Mouse (Mus musculus) ovary, adult 18-20 months (tissue): Measurements from ENCODE around the gene Nsd1.

Experiments
- DNase-seq: peaks from one replicate; pipeline ENCODE4 v3.0.0; 2022; ENCODE audit warnings: low spot score, mixed read lengths

Nsd1 gene

DNA sequence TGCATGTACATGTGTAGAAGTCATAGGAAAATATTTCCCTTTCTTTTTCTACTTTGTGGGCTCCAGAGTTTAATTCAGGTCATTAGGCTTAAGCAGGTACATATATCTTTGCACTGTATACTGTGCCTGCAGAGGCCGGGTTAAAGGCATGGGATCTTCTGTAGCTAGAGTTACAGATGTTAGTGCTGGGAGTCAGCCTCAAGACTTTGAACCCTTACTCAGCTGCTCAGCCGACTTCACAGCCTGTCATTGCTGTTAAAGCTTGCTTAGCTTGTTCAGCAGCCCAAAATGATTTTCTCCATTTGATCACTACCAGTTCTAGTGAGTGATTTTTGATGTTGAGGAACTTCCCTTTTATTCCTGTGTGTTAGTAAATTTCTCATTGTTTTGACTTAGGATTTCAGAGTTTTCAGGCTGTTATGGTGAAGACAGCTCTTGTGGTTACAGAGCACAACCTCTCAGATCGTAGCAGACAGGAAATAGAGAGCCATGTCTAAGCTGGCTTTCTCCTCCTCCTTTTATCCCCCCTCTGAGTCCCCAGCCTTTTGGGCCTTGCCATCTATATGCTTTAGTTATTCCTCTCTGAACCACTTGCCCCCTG lies 45.6 kb downstream of the Nsd1 start:
- no peak for DNase-seq

DNA sequence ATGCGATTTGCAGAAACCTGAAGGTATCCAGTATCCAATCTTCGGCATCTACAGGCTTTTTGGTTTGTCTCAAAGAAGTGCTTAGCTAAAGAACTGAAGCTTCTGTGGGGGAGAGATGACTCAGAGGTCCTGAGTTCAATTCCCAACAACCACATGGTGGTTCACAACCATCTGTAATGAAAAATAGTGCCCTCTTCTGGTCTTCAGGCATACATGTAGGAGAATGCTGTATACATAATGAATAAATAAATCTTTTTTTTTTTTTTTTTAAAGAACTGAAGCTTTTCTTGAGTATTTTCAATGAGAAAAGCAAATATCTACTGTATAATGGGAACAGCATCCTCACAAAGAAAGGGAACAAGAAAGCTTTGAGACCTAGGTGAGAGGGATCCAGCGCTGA lies 49.1 kb downstream of the Nsd1 start:
- DNase-seq, result no peak

GRCm38 (mm10) chr13:55261521-55261920 lies 51.9 kb downstream of the Nsd1 start:
- no peak for DNase-seq

DNA sequence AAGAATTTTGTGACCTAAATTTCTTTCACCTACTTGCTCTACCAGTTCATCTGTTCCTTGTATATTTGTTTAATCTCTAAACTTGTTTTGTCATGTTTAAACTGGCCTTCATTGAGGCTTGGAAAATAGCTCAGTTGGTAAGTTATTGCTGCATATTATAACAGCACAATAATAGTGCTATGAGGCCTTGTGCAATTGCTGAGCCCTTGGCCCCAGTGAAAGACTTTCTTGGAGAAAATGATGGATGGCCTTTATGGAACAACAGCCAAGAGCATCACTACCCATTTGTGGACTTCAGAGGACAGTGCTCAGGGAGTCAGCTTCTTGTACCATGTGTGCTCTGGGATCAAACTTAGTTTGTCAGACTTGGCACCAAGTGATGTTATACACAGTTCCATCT lies 52.5 kb downstream of the Nsd1 start:
- DNase-seq, result no peak

GRCm38 (mm10) chr13:55277203-55277602 lies 67.6 kb downstream of the Nsd1 start:
- no peak for DNase-seq

GRCm38 (mm10) chr13:55277646-55278045 lies 68.1 kb downstream of the Nsd1 start:
- DNase-seq, result no peak

DNA sequence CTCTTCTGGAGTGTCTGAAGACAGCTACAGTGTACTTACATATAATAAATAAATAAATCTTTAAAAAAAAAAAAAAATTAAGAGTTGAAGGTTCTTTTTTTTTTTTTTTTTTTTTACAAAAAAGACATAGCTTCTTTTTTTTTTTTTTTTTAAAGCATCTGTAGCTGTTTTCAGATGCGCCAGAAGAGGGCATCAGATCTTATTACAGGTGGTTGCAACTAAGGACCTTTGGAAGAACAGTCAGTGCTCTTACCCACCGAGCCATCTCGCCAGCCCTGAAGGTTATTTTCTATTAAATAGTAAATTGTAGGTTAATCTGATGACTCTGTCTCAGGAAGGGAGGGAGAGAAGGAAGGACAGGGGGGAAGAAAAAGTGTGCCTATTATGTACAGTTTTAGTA lies 79.3 kb downstream of the Nsd1 start:
- no peak for DNase-seq

GRCm38 (mm10) chr13:55296760-55297159 lies 87.2 kb downstream of the Nsd1 start:
- no peak for DNase-seq

DNA sequence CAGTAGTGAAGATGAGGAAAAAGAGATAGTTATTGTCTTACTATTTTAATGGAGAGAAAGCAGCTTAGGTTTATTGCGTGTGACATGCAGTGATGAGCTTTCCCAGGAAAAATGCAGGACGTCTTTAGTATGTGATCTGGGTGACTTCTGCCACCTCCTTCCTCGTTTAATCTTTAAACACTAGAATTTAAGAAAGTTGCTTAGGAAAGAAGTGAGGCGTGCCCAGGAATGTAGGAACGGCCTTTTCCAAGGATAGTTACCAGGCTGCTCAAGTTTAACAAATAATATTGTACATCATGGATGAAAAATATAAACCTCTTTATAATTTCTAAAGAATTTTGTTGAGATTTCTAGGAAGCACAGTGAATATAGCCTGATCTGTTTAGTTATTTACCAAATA lies 91.3 kb downstream of the Nsd1 start:
- DNase-seq, result no peak

DNA sequence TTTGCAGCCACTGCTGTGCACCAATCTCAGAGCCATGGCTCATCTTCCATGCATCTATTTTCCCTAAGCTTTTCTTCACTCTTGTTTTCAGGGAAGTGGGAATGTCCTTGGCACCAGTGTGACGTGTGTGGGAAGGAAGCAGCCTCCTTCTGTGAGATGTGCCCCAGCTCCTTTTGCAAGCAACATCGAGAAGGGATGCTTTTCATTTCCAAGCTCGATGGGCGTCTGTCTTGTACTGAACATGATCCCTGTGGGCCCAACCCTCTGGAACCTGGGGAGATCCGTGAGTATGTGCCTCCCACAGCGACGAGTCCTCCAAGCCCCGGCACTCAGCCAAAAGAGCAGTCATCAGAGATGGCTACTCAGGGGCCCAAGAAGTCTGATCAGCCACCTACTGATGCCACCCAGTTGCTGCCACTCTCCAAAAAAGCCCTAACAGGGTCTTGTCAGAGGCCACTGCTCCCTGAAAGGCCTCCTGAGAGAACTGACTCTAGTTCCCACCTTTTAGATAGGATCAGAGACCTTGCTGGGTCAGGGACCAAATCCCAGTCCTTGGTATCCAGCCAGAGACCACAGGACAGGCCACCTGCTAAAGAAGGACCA lies 102.5 kb downstream of the Nsd1 start:
- no peak for DNase-seq

- no peak for DNase-seq
Measured at GRCm38 (mm10) chr13:55313051-55313450, 103.5 kb downstream of the Nsd1 start.

DNA sequence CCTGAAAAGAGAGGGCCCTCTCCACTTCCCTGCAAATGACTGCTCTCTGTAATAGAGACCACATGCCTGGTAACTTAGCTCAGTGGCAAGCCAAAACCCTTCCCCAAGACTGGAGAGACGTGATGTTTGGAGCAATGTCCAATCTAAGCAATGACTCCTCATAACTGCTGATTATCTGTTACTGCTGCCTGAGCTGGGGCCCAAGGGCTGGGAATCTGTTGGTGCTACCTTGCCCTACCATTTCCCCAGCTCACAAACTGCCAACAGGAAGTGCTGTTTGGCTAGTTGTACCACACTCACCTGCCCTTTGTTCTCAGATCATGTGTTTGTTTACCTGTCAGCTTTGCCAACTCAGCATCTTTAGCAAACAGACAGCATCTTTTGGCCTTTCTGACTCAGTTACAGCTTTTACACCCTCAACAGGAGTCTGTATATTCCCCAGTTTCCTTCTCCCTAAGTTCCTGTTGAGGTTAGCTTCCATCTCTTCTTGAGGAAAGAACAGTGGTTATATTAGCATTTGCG lies 105.4 kb downstream of the Nsd1 start:
- no peak for DNase-seq

DNA sequence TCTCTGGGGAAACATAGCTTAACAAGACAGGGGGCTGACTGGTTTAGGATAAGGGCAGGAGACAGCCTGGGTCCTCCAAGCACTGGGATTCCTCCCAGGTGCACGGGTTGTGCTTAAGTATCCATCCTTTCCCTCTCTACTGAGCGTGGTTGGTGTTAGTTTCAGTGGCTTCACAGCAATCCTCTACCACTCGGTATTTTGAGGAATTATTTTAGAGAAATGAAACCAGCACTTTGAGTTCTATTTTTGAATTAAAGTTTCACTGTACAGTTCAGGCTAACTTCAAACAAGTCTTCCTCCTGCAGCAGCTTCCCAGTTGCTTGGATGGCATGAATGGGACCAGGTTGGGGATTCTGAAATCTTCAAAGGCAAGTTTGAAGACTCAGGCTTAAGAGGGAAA lies 108.8 kb downstream of the Nsd1 start:
- DNase-seq, result no peak

- no peak for DNase-seq
Measured at GRCm38 (mm10) chr13:55319931-55320533, 110.5 kb downstream of the Nsd1 start, which contains the start of gene Prelid1. Gene Prelid1, plus strand, starts transcription at chr13:55320500.

DNA sequence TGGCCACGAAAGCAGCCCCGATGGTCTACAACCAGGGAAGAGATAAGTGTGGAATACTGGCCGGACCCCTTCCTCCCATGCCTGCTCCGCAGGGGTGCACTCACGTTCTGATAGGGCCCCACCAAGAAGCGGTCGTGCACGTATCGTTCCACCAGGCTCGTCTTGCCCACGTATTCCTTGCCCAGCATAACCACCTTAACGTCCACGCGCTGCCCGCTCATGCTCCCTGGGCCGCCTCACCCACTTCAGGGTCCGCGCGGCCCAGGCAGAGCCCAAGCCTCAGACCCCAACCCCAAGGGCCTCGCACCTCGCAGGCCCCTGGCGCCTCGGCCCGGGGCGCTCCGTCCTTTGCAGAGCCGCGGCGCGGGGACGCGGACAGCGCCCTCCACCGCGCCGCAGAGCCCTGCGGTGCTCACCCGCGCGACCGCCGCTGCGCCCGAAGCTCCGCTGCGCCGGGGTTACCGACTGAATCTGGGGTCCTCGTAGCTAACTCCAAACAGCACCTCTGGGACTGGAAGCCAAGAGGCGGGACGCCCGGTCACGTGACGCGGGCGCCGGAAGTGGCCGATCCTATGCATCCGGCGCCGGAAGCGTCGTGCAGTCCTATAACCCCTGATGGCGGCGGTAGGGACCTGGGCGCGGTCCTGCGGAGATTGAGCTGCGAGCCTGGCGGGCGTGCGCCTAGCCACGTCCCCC lies 112.0 kb downstream of the Nsd1 start, which contains the start of gene Rab24:
Rab24 (minus strand) TSS at position 513 of the 696 bp plus-strand sequence.
- peak; percentile 76 for DNase-seq

- DNase-seq, result no peak
Measured at GRCm38 (mm10) chr13:55322130-55322825, 112.7 kb downstream of the Nsd1 start.

GRCm38 (mm10) chr13:55325596-55325995 lies 116.0 kb downstream of the Nsd1 start:
- no peak for DNase-seq

GRCm38 (mm10) chr13:55327169-55327568 lies 117.6 kb downstream of the Nsd1 start:
- DNase-seq, result no peak

GRCm38 (mm10) chr13:55327633-55328032 lies 118.1 kb downstream of the Nsd1 start:
- DNase-seq, result peak; percentile 65

- no peak for DNase-seq
Measured at GRCm38 (mm10) chr13:55328171-55328570, 118.6 kb downstream of the Nsd1 start.

DNA sequence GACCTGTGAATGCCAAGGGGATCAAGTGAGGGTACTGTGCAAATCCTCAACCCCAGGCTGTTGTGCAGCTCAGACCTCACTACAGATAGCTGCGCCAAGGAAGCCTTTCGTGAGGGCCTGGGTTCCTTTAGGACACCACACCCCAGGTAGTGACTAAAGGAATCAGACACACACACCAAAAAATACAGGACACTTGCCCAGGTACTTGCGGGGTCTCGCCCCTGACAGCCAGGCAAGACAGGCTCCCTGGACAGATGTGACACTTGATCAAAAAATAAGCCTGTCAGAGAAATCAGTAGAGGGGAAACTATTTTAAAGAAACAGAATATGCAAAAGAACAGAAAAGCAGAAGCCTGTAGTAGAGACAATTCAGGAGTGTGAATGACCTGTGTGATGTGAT lies 119.1 kb downstream of the Nsd1 start:
- DNase-seq, result no peak

- DNase-seq, result no peak
Measured at GRCm38 (mm10) chr13:55329109-55329682, 119.6 kb downstream of the Nsd1 start.
